Mouse (Mus musculus): ENCODE results near the gene Lrrk1.

The Lrrk1 gene

GRCm38 (mm10) chr7:66387813-66388521 is at the start of gene Lrrk1:
Lrrk1 (minus strand) TSS chr7:66388350.
- peak; percentile 41 for DNase-seq (ENCODE audit: low spot score)

GRCm38 (mm10) chr7:66434453-66434935 is 46.3 kb upstream of the Lrrk1 start:
- peak; percentile 33 for DNase-seq (ENCODE audit: low spot score)

- DNase-seq (ENCODE audit: low spot score) = no peak
These were observed 39.4 kb upstream of the Lrrk1 start, which contains the start of gene Aldh1a3 for GRCm38 (mm10) chr7:66427437-66428161. Aldh1a3 (minus strand) TSS chr7:66427517.

GRCm38 (mm10) chr7:66427053-66427436 is 38.9 kb upstream of the Lrrk1 start:
- DNase-seq (ENCODE audit: low spot score) = no peak

DNA sequence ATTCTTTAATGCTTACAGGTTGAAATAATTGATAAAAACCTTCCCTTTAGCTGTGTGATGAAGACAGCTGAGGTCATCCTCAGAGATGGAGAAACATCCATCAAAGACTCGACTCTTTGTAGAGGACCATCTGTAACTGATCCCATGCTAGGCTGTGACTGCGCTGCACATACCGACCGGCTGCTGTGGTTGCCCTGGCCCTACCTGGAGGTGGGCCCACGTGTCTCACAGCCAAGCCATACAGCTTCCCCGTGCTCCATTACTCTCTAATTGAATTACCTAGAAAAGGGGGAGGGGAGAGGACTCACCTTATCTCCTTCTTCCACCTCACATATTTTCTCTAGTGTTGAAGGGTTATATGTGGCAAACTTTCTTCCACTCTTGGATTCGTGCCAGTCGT is 33.8 kb upstream of the Lrrk1 start:
- DNase-seq (ENCODE audit: low spot score) = no peak

DNA sequence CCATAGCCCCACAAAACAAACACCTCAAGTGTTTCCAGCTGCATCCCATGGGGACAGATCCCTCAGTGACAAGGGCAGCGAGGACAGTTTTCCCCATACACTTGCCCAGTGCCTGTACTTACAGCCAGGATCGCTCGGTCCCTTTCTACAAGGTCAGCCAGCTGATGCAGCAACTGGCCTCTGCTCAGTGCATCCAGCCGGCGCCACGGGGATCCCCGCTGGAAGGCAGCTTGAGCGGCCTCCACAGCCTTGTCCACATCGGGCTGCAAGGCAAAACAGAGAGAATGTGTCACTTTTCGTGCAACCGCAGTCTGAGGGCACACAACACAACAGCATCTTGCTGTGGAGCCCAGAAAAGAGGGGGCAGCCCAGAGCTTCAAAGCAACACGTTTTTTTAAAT is 30.8 kb upstream of the Lrrk1 start:
- DNase-seq (ENCODE audit: low spot score) = no peak

- DNase-seq (ENCODE audit: low spot score) = no peak
These were observed 28.7 kb upstream of the Lrrk1 start for GRCm38 (mm10) chr7:66416829-66417228.

- no peak for DNase-seq (ENCODE audit: low spot score)
These were observed 24.9 kb upstream of the Lrrk1 start for GRCm38 (mm10) chr7:66413093-66413492.

GRCm38 (mm10) chr7:66409433-66409832 is 21.3 kb upstream of the Lrrk1 start:
- DNase-seq (ENCODE audit: low spot score) = no peak

- no peak for DNase-seq (ENCODE audit: low spot score)
These were observed 18.8 kb upstream of the Lrrk1 start for GRCm38 (mm10) chr7:66406971-66407370.

DNA sequence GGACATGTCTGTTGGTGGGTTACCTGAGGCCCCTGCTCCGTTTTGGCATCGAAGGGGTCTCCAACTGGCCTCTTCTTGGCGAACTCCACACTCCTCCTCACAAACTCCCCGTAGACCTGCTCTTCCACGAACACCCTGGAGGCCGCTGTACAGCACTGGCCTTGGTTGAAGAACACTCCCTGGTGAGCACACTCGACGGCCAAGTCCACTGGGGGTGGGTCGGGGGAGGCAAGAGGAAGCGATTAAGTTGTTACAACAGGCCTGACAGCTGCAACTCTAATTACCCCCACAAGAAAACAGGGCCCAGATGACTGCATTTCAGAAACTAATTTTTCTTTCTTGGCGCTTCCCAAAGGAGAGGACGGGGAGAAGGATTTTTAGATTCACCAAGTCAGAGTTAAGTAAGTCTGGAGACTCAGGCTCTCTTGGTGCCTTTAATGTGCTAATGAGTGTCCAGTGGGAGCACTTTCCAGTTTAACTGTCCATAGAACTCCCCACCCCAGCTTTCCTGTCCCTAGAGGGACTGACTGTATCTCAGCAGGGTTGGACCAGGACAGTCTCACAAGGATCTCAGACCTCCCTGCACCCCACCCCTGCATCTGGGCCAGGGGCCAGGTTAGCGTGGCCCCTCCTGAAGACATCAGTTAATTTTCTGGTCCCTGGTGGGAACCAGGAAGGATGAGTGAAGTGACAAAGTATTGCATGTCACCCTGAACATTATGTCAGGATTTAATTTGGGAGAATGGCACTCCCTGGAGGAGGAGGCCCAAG is 18.0 kb upstream of the Lrrk1 start:
- DNase-seq (ENCODE audit: low spot score) = no peak

GRCm38 (mm10) chr7:66405541-66405940 is 17.4 kb upstream of the Lrrk1 start:
- DNase-seq (ENCODE audit: low spot score) = no peak

- DNase-seq (ENCODE audit: low spot score) = no peak
These were observed 16.7 kb upstream of the Lrrk1 start for GRCm38 (mm10) chr7:66404802-66405201.

GRCm38 (mm10) chr7:66404141-66404540 is 16.0 kb upstream of the Lrrk1 start:
- DNase-seq (ENCODE audit: low spot score) = no peak

GRCm38 (mm10) chr7:66402876-66403275 is 14.7 kb upstream of the Lrrk1 start:
- no peak for DNase-seq (ENCODE audit: low spot score)

GRCm38 (mm10) chr7:66401605-66402004 is 13.5 kb upstream of the Lrrk1 start:
- DNase-seq (ENCODE audit: low spot score) = no peak

DNA sequence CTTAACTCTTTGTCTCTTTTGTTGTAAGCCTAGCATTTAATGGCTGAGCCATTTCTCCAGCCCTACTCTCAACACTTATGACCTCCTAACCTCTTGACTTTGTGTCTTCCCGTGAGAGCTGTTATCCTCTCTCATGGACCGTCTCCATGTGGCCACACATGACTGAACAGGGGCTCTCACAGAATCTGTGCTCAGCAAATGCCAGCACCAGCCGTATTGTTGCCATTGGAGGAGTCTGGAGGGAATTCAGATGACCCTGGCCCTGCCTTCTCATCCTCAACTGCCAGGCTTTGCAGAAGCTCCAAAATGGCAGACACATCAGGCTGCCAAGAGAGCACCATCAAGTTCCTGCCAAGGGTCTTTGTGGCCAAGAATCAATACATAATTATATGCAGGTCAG is 9.1 kb upstream of the Lrrk1 start:
- no peak for DNase-seq (ENCODE audit: low spot score)

DNA sequence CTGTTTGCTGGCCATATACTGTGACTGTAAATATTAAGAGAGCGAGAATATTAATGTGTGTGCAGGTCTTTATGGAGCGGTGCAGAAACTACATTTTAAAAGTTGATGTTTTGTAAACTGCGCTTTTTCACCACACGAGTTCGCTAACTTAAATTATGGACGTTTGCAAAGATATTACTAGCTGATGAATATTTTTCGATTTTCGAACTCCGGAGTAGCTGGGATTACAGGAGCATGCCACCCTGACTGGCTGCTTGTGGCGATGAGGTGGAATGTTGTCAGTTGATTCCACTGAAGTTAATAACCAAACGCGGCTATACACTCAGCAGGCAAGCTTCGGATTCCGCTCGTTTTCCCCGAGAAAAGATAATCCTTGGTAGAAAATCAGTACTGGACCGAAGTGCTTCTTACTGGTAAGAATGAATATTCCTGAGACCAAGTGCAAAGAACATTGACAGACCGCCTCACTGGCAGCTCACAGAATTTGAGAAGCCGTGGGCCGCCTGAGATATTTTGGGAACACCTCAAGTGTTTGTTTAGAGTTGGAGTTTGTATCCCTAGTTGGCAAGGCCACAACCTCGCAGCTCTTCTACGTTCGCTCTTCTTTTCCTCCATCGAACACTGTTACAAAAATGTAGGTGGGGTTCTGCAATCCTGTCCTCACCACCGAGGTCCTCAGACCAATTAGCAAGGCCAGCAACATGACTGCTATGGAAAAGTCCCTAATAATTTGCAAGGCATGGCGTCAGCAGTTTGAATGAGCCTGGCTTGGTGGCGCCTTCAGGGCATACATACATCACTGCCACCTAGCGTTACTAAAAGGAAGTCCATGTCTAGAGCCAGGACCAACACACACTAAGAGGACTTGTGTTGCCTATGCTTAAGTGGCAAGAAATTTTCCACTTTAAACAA is 727 bp upstream of the Lrrk1 start:
- DNase-seq (ENCODE audit: low spot score) = no peak

DNA sequence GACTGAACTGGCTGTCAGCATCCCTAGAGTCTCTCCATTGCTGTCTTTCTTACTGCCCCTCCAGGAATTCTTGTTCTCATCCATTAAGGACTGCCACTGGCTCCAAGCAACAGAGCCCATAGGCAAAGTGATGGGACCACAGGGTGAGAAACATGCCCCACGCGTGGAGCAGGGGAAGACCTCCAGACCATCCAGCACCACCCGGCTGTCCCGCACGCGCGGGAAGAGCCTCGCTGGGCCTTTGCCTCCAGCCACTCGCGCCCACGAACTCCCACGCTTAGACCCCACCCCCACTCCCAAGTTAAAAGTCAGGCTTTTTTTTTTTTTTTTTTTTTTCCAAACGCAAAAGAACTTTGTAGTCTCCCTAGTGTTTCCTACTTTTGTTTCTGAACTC is 734 bp downstream of the Lrrk1 start:
- no peak for DNase-seq (ENCODE audit: low spot score)

DNA sequence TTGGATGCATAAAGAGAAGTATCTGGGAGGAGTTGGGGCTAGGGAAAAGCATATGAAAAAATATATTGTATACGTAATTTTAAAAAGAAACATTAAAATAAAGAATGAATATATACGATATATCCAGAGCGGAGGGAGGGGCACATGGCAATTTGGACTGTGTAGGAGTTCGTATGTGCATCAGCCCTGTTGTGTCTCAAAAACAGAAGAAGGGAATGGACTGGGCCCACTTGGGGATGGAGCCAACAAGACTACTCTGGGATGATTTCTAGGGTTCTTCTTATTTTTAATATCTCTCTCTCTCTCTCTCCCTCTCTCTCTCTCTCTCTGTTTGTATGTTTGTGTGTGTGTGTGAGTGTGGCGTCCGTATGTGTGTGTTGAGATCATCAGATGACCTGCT is 1.7 kb downstream of the Lrrk1 start:
- no peak for DNase-seq (ENCODE audit: low spot score)

GRCm38 (mm10) chr7:66385826-66386225 is 2.3 kb downstream of the Lrrk1 start:
- DNase-seq (ENCODE audit: low spot score) = no peak

- DNase-seq (ENCODE audit: low spot score) = no peak
These were observed 3.3 kb downstream of the Lrrk1 start for GRCm38 (mm10) chr7:66384891-66385290.
